Mouse (Mus musculus): ENCODE data around the gene Exoc1. TPM values are rescaled to one million over a fixed set of nuclear protein-coding genes. Genes with fewer than 3 reads are reported as not detected.

The Exoc1 gene
- polyA plus RNA-seq, 1 experiment from 2014 or later: 58.1 TPM

DNA sequence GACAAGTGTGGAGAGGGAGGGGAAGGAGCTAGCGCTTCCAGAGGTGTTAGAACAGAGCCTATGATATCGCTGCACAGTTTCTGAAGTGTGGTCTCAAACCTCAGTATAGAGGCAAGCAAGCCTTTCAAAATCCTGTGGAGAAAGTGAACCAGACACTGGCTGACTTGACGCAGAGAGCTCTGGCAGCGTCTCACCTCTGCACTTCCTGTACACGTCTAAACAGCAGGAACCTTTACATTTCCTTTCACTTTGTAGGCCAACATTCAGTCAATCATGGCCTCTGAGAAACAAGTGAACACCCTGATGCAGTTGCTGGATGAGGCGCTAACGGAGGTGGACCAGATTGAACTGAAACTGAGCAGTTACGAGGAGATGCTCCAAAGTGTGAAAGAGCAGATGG is 14.1 kb downstream of the Exoc1 start:
- no peaks in the 10 kb centered on the region for H3K4me1 ChIP-seq
- no peak overlapping the region for H3K27ac ChIP-seq
- H3K27me3 ChIP-seq: no peaks in the 10 kb centered on the region
- peaks cover 56% of the 10 kb centered on the region for H3K36me3 ChIP-seq
- H3K4me2 ChIP-seq (replicated peaks): no peak overlapping the region
- H3K9ac ChIP-seq: no peak overlapping the region
- no peak for ATAC-seq (ENCODE audit: low FRiP score)
- no peak overlapping the region for H3K4me3 ChIP-seq
- no peaks in the 10 kb centered on the region for H3K9me3 ChIP-seq (replicated peaks)
- 95% methylated on average over 8 of the region's 8 CpGs for WGBS

DNA sequence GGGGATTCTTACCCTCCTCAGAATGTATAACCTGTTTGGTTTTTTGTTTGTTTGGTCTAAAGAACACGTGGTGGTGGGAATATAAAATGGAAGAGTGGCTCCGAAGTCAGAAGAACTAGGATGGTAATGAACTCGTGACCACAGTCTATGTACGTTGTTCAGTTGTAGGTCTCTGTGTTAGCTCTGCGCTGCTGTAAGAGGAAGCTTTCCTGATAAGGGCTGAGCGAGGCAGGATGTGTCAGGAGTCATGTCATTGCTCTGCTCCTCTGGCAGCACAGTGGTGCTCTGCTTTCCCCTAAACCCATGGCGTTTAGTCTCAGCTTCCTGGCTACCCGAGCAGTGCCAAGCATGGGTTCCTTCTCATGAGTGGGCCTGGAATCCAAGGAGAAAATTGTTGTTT is 21.3 kb downstream of the Exoc1 start:
- ATAC-seq (ENCODE audit: low FRiP score): no peak
- H3K27ac ChIP-seq: no peak overlapping the region
- no peak overlapping the region for H3K4me3 ChIP-seq
- no peak overlapping the region for H3K4me2 ChIP-seq (replicated peaks)
- H3K4me1 ChIP-seq: no peaks in the 10 kb centered on the region
- 93% methylated on average over 8 of the region's 8 CpGs for WGBS
- H3K27me3 ChIP-seq: no peaks in the 10 kb centered on the region
- H3K36me3 ChIP-seq: peaks cover 38% of the 10 kb centered on the region
- H3K9me3 ChIP-seq (replicated peaks): no peaks in the 10 kb centered on the region
- H3K9ac ChIP-seq: no peak overlapping the region

DNA sequence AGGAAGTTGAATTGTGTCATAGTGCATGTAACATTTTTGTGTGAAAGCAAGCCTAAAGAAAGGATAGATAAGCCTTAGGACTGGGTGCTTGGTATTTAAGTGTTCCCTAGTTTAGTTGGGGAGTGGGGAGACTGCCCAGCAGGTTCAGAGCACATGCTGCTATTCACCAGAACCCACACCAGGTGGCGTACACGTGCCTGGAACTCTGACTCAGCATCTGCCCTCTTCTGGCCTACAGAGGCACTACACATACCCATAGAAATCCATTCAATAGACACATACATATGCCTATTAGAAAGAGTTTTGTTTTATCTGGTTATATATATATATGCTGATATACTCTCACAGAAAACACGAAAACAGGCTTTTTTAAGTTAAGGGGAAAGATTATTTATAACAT is 36.2 kb downstream of the Exoc1 start:
- no peak for ATAC-seq (ENCODE audit: low FRiP score)
- no peaks in the 10 kb centered on the region for H3K4me1 ChIP-seq
- H3K9ac ChIP-seq: no peak overlapping the region
- H3K4me2 ChIP-seq (replicated peaks): no peak overlapping the region
- H3K27me3 ChIP-seq: no peaks in the 10 kb centered on the region
- no peak overlapping the region for H3K4me3 ChIP-seq
- no peaks in the 10 kb centered on the region for H3K9me3 ChIP-seq (replicated peaks)
- 36% methylated on average over 3 of the region's 3 CpGs for WGBS
- H3K36me3 ChIP-seq: peaks cover 73% of the 10 kb centered on the region
- H3K27ac ChIP-seq: no peak overlapping the region

DNA sequence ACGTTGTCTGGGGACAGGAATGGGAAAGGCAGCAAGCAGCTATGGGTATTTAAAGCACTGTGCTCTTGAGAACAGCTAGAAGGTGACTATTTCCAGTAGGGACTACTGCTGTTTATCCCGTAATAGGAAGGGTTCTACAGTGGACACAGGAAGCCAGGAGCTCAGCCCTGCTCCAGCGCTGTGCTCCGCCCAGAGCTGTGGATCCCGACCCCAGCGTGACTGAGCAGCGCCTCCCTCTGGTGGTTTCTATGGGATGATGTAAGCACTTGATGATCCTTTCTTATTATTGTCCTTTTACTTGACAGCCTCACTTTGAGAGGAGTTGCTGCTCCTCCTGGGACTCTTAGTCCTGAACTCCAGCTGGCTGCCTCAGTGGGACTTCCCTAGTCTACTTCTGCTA is 45.1 kb downstream of the Exoc1 start:
- Histone ChIP-seq H3K27me3 (no peaks in the 10 kb centered on the region), H3K27ac (no peak overlapping the region), H3K4me3 (no peak overlapping the region), H3K36me3 (peaks cover 24% of the 10 kb centered on the region), H3K4me1 (no peaks in the 10 kb centered on the region), H3K4me2 (replicated peaks) (no peak overlapping the region), H3K9ac (no peak overlapping the region), H3K9me3 (replicated peaks) (no peaks in the 10 kb centered on the region)
- 75% methylated on average over 7 of the region's 7 CpGs for WGBS
- no peak for ATAC-seq (ENCODE audit: low FRiP score)

DNA sequence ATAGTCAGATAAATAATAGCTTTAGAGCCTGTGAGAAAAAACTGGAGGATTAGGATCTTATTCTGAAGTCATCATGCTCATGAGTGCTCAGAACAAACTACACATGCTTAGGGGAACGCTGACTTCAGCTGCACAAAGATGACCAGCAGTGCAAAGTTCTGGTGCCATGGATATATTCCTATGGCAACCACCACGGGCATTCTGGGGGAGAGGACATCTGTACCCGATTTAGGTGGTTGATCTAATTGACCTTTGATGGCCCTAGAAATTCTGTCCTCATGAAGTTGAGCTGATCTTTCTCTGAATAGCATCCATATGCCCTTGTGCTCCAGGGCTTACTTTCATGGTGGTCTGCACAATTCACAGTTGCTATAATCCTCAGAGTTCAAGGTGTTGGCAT is 47.9 kb downstream of the Exoc1 start:
- H3K27me3 ChIP-seq: no peaks in the 10 kb centered on the region
- H3K27ac ChIP-seq: no peak overlapping the region
- H3K36me3 ChIP-seq: no peaks in the 10 kb centered on the region
- no peak overlapping the region for H3K4me2 ChIP-seq (replicated peaks)
- no peak overlapping the region for H3K4me3 ChIP-seq
- 79% methylated on average over 3 of the region's 3 CpGs for WGBS
- no peaks in the 10 kb centered on the region for H3K4me1 ChIP-seq
- no peaks in the 10 kb centered on the region for H3K9me3 ChIP-seq (replicated peaks)
- no peak for ATAC-seq (ENCODE audit: low FRiP score)
- no peak overlapping the region for H3K9ac ChIP-seq

- no peak overlapping the region for H3K4me3 ChIP-seq
- no peaks in the 10 kb centered on the region for H3K9me3 ChIP-seq (replicated peaks)
- H3K4me1 ChIP-seq: peaks cover 11% of the 10 kb centered on the region
- no peaks in the 10 kb centered on the region for H3K27me3 ChIP-seq
- H3K4me2 ChIP-seq (replicated peaks): no peak overlapping the region
- no peak overlapping the region for H3K27ac ChIP-seq
- H3K36me3 ChIP-seq: no peaks in the 10 kb centered on the region
- ATAC-seq (ENCODE audit: low FRiP score): no peak
- H3K9ac ChIP-seq: no peak overlapping the region
- WGBS: 87% methylated on average over 2 of the region's 2 CpGs
These were observed 56.3 kb downstream of the Exoc1 start for GRCm38 (mm10) chr5:76585378-76585777.

GRCm38 (mm10) chr5:76588551-76589283 is 59.6 kb downstream of the Exoc1 start, which contains the start of gene Cep135:
Gene Cep135 (plus strand): TSS chr5:76588698.
- peak within 1 kb of the TSS; percentile 84 for H3K4me3 ChIP-seq
- peak within 1 kb of the TSS; percentile 80 for H3K27ac ChIP-seq
- no peaks in the 10 kb centered on the region for H3K9me3 ChIP-seq (replicated peaks)
- peaks cover 12% of the 10 kb centered on the region for H3K4me1 ChIP-seq
- peak within 1 kb of the TSS; percentile 71 for H3K4me2 ChIP-seq (replicated peaks)
- WGBS: under 1% methylated on average over 70 of the region's 92 CpGs
- ATAC-seq (ENCODE audit: low FRiP score): peak; percentile 99
- no peaks in the 10 kb centered on the region for H3K27me3 ChIP-seq
- peak within 1 kb of the TSS; percentile 80 for H3K9ac ChIP-seq
- H3K36me3 ChIP-seq: peaks cover 7% of the 10 kb centered on the region; the same call in 1 of the 2 replicates

GRCm38 (mm10) chr5:76589311-76589710 is 60.2 kb downstream of the Exoc1 start:
- Histone ChIP-seq H3K36me3 (peaks cover 13% of the 10 kb centered on the region; the same call in 1 of the 2 replicates), H3K4me3 (peak overlapping the region; percentile 84)

DNA sequence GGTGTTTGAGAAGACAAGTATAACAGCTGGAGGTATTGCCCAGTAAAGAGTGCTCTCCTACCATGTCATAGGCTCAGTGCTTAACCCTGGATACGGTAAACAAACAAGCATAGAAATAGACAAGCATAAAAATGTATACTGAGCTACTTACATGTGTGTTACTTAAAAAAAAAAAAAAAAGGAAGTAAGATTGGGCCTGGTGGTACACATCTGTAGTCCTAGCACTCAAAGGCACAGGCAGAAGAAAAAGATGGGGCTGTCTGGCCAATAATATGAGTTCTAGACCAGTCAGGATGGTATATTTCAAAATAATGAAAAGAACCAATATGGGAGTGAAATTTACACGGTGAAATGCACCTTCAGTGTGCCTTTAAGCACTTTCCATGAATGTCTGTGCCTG is 60.9 kb downstream of the Exoc1 start:
- Histone ChIP-seq H3K4me1 (peaks cover 12% of the 10 kb centered on the region), H3K4me2 (replicated peaks) (peak overlapping the region; percentile 71), H3K36me3 (peaks cover 20% of the 10 kb centered on the region), H3K4me3 (no peak overlapping the region), H3K27me3 (no peaks in the 10 kb centered on the region), H3K9me3 (replicated peaks) (no peaks in the 10 kb centered on the region), H3K27ac (no peak overlapping the region), H3K9ac (no peak overlapping the region)
- no peak for ATAC-seq (ENCODE audit: low FRiP score)
- 88% methylated on average over 2 of the region's 2 CpGs for WGBS

More at GRCm38 (mm10) chr5:76589311-76589710, 60.2 kb downstream of the Exoc1 start:
- Histone ChIP-seq H3K4me1 (peaks cover 12% of the 10 kb centered on the region), H3K9me3 (replicated peaks) (no peaks in the 10 kb centered on the region), H3K9ac (peak overlapping the region; percentile 80), H3K27me3 (no peaks in the 10 kb centered on the region), H3K4me2 (replicated peaks) (peak overlapping the region; percentile 71), H3K27ac (no peak overlapping the region; the same call in 1 of the 2 replicates)
- no peak for ATAC-seq (ENCODE audit: low FRiP score)
- WGBS: 5% methylated on average over 7 of the region's 7 CpGs

DNA sequence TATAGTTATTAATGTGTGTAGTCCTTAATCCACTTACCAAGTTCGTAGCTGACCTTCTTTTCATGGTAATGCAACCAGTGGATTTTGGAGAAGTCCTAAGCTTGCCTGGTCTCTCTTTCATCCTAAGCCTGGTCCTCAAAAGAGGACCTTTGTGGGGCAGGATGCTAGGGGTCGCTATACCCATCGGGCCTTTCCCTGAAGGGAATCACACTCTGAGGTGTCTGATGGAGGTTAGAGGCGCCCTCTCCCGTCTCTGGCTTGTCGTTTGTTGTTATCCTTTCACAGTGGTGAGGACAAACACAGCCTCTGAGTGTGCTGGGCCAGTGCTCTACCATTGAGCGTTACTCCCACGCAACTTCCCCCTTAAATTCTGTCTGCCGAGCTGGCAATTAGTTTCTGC is 62.8 kb downstream of the Exoc1 start:
- H3K27me3 ChIP-seq: no peaks in the 10 kb centered on the region
- no peak for ATAC-seq (ENCODE audit: low FRiP score)
- whole genome bisulfite sequencing: 62% methylated on average over 9 of the region's 9 CpGs
- H3K9ac ChIP-seq: no peak overlapping the region
- peaks cover 35% of the 10 kb centered on the region for H3K36me3 ChIP-seq
- H3K4me3 ChIP-seq: no peak overlapping the region
- H3K9me3 ChIP-seq (replicated peaks): no peaks in the 10 kb centered on the region
- no peak overlapping the region for H3K27ac ChIP-seq
- peaks cover 12% of the 10 kb centered on the region for H3K4me1 ChIP-seq
- no peak overlapping the region for H3K4me2 ChIP-seq (replicated peaks)

DNA sequence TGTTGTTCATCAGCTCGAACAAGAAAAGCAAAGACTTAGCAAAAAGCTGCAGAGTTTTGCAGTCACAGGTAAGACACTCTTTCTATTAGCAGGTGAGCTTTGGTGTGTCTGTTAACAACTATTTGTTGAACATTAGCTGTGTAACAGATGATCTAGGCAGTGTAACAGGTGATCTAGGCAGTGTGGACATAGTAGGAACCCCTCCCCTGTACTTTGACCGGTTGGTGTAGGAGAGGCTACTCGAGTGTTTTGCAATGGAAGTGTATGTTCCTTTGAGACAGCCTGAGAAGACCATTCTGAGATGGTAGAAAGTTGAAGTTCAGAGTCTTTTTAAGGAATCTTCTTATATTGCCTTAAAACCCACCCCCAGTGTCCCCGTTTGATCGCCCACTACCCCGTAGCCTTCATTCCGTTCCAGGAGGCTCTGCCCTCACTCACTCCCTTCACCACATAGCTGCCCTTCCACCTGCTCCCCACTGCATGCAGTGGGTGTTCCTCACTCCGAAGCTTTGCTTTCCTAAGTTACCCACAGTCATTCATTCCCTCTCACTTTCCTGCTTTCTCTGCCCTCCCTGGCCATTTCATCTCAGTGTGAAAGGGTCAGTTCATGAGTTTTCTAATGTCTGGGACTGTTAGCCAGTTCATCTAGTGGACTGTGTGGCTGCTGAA is 80.7 kb downstream of the Exoc1 start:
- WGBS: 93% methylated on average over 8 of the region's 8 CpGs
- Histone ChIP-seq H3K9me3 (replicated peaks) (no peaks in the 10 kb centered on the region), H3K27ac (no peak overlapping the region), H3K4me1 (no peaks in the 10 kb centered on the region), H3K9ac (no peak overlapping the region; the same call in 1 of the 2 replicates), H3K4me3 (no peak overlapping the region), H3K4me2 (replicated peaks) (no peak overlapping the region), H3K27me3 (no peaks in the 10 kb centered on the region), H3K36me3 (peaks cover 65% of the 10 kb centered on the region)
- no peak for ATAC-seq (ENCODE audit: low FRiP score)

DNA sequence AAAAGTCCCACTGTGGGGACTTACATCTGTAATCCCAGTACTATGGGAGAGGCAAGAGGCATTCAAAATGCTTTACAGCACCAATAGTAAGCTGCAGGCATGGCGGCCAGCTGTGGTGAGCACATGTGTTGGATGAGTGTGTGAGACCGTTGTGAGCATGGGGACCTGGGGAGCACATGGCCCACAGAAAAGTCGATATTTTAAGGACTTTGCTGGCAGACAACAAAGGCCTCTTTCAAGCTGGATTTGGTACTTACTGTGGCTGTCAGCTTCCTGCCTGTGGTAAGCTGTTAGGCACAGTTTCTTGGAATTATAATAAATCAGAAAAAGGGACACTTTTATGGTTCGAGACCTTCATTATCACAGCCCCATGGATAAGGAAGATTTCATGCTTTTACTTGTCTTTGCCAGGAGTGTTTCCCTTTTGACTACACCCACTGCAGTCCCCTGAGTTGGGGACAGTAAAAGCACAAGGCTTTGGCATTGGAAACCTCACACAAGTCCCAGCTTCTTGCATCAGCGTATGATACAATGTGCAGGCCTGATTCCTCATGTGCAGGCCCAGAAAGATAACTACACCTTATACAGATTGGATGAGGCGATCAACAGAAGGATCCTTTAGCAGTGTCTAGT is 83.9 kb downstream of the Exoc1 start:
- no peaks in the 10 kb centered on the region for H3K9me3 ChIP-seq (replicated peaks)
- no peak overlapping the region for H3K4me2 ChIP-seq (replicated peaks)
- ATAC-seq (ENCODE audit: low FRiP score): no peak
- WGBS: 86% methylated on average over 6 of the region's 6 CpGs
- H3K36me3 ChIP-seq: peaks cover 65% of the 10 kb centered on the region
- no peaks in the 10 kb centered on the region for H3K4me1 ChIP-seq
- no peak overlapping the region for H3K9ac ChIP-seq
- H3K27me3 ChIP-seq: no peaks in the 10 kb centered on the region
- H3K4me3 ChIP-seq: no peak overlapping the region
- no peak overlapping the region for H3K27ac ChIP-seq

Measured in hindbrain, embryonic 12.5 days (tissue).